Mouse (Mus musculus) MEL (cell line): ENCODE results near the gene Pym1.

ENCODE experiments used
- E2F4 ChIP-seq: IDR thresholded peaks from 2 replicates; pipeline ENCODE4 v1.6.1; 2011; ENCODE audit warnings: low read depth, low read length, improper control_type of control experiment, borderline replicate concordance
- ETS1 ChIP-seq: IDR thresholded peaks from 2 replicates; pipeline ENCODE4 v1.6.1; 2012; ENCODE audit warnings: low read depth, mild to moderate bottlenecking, inconsistent platforms, low read length, improper control_type of control experiment, moderate library complexity
- POLR2A ChIP-seq, 2 experiments: IDR thresholded peaks; 2 replicates each; pipeline ENCODE4 v1.6.1; 2011 to 2012; ENCODE audit warnings: low read length in 2 of 2, mild to moderate bottlenecking in 2 of 2, control low read depth in 1 of 2, improper control_type of control experiment in 1 of 2, low read depth in 1 of 2, moderate library complexity in 1 of 2; ENCODE audit not compliant: control insufficient read depth in 1 of 2, insufficient read depth in 1 of 2, poor library complexity in 1 of 2
- POLR2AphosphoS2 ChIP-seq: IDR thresholded peaks from 2 replicates; pipeline ENCODE4 v1.6.1; 2011; ENCODE audit warnings: low read length, improper control_type of control experiment
- TBP ChIP-seq: IDR thresholded peaks from 2 replicates; pipeline ENCODE4 v1.8.0; 2011; ENCODE audit warnings: low read depth, low read length, improper control_type of control experiment
- USF2 ChIP-seq, 2 experiments: IDR thresholded peaks; 2 replicates each; pipeline ENCODE4 v1.6.1; 2011 to 2012; ENCODE audit warnings: improper control_type of control experiment in 2 of 2, low read length in 2 of 2, borderline replicate concordance in 1 of 2, inconsistent platforms in 1 of 2, low read depth in 1 of 2, mild to moderate bottlenecking in 1 of 2; ENCODE audit not compliant: insufficient read depth in 1 of 2
- ZKSCAN1 ChIP-seq: IDR thresholded peaks from 2 replicates; pipeline ENCODE4 v1.6.1; 2012; ENCODE audit warnings: low read depth, mild to moderate bottlenecking, inconsistent platforms, low read length, improper control_type of control experiment, moderate library complexity
- ZMIZ1 ChIP-seq: IDR thresholded peaks from 2 replicates; pipeline ENCODE4 v1.6.1; 2012; ENCODE audit warnings: low read depth, mild to moderate bottlenecking, inconsistent platforms, low read length, improper control_type of control experiment, moderate library complexity

- TF ChIP-seq POLR2A (IDR thresholded peaks at IDR 0.05; ENCODE audit: control insufficient read depth in 1 of 2, insufficient read depth in 1 of 2, low read depth in 1 of 2, low read length in 2 of 2, poor library complexity in 1 of 2) (no peak), USF2 (IDR thresholded peaks at IDR 0.05; ENCODE audit: borderline replicate concordance in 1 of 2, insufficient read depth in 1 of 2, low read depth in 1 of 2, low read length in 2 of 2) (no peak), E2F4 (no peak), ZKSCAN1 (no peak), POLR2AphosphoS2 (no peak), ETS1 (no peak), TBP (no peak), ZMIZ1 (no peak)
Measured at GRCm38 (mm10) chr10:128772895-128773294, 25.2 kb downstream of the Pym1 start.
